Mouse (Mus musculus) heart, postnatal 0 days (tissue): ENCODE results near the gene Mphosph9.

ENCODE experiments used
- CTCF ChIP-seq: IDR thresholded peaks from 2 replicates; pipeline ENCODE4 v1.5.1; 2016; ENCODE audit warnings: antibody characterized with exemption, control low read depth, low read depth
- EP300 ChIP-seq: IDR thresholded peaks from 2 replicates; pipeline ENCODE4 v1.6.1; 2016; ENCODE audit warnings: antibody characterized with exemption, low read depth

DNA sequence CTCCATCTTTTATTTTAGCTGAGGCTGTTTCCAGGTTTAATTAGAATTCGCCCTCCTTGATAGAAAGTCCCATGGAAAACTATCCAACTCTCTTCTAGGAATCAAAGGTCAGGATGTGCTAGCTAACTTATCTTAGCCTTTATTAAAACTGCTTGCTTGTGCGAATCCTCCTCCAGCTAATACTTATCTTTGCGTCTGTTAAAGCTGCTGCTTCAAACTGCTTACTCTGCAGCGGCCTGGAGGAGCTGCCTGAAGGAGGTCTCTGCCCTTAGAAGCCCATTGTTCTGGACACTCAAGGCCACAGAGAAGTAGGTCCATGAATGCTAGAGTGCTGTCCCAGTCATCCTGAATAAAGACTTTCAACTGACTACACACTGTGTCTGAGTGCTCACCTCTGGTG is 31.3 kb downstream of the Mphosph9 start:
- TF ChIP-seq CTCF (no peak), EP300 (no peak)
